Mouse (Mus musculus) neural tube, embryonic 14.5 days (tissue): ENCODE measurements around the gene Wdr73. TPM values are rescaled to one million over a fixed set of nuclear protein-coding genes. Genes with fewer than 3 reads are reported as not detected.
A peak's percentile ranks its signal among the peaks of the same experiment; 100 is the strongest.

Experiments
- ATAC-seq: fragments of 200-750 bp; cut with Nextera tagmentation; 2 replicates; pipeline ENCODE4 v1.8.0; 2017; ENCODE audit warnings: low read depth, mild to moderate bottlenecking, moderate TSS enrichment, moderate library complexity
- H3K27ac ChIP-seq: fragments of 300-500 bp; sonication (generic); 2 replicates; pipeline ENCODE4 v1.5.1; 2014; ENCODE audit warnings: low read depth, mild to moderate bottlenecking, control low read depth, low read length, moderate library complexity, mixed read lengths
- H3K27me3 ChIP-seq: fragments of 300-500 bp; sonication (generic); 2 replicates; pipeline ENCODE4 v1.6.1; 2014; ENCODE audit warnings: low read length; ENCODE audit not compliant: control insufficient read depth, insufficient read depth
- H3K36me3 ChIP-seq: fragments of 300-500 bp; sonication (generic); 2 replicates; pipeline ENCODE4 v1.6.1; 2014; ENCODE audit warnings: low read length, mixed read lengths; ENCODE audit not compliant: control insufficient read depth, insufficient read depth
- H3K4me1 ChIP-seq: fragments of 300-500 bp; sonication (generic); 2 replicates; pipeline ENCODE4 v1.6.1; 2014; ENCODE audit warnings: low read length; ENCODE audit not compliant: control insufficient read depth, insufficient read depth
- H3K4me2 ChIP-seq: fragments of 300-500 bp; sonication (generic); 2 replicates; pipeline ENCODE4 v1.6.1; 2014; ENCODE audit warnings: mild to moderate bottlenecking, low read depth, low read length, control low read depth
- H3K4me3 ChIP-seq: fragments of 300-500 bp; sonication (generic); 2 replicates; pipeline ENCODE4 v1.5.1; 2014; ENCODE audit warnings: low read depth, low read length, control low read depth, mixed read lengths
- H3K9ac ChIP-seq: fragments of 300-500 bp; sonication (generic); replicated peaks from 2 replicates; pipeline ENCODE4 v1.6.1; 2014; ENCODE audit warnings: low read depth, mild to moderate bottlenecking, control low read depth, low read length, mixed read lengths
- H3K9me3 ChIP-seq: fragments of 300-500 bp; sonication (generic); 2 replicates; pipeline ENCODE4 v1.6.1; 2016; ENCODE audit warnings: low read length; ENCODE audit not compliant: control insufficient read depth
- WGBS: fragments of 180-500 bp; shearing (Covaris S2); extraction: QIAGEN DNeasy Blood & Tissue Kit; methylation state at CpG from one replicate; pipeline ENCODE4 v1.1.7; 2014; 5-methylcytosine and 5-hydroxymethylcytosine counted together
- polyA plus RNA-seq: library from polyadenylated mRNA; unstranded; fragments of >200 nt; fragmentation: Nextera tagmentation; extraction: Ambion mirVana; gene quantifications from 2 replicates; pipeline ENCODE4 v1.2.1, GENCODE M21; 2014

Gene Wdr73
- polyA plus RNA-seq, 1 experiment from 2014 or later: 32.1 TPM

DNA sequence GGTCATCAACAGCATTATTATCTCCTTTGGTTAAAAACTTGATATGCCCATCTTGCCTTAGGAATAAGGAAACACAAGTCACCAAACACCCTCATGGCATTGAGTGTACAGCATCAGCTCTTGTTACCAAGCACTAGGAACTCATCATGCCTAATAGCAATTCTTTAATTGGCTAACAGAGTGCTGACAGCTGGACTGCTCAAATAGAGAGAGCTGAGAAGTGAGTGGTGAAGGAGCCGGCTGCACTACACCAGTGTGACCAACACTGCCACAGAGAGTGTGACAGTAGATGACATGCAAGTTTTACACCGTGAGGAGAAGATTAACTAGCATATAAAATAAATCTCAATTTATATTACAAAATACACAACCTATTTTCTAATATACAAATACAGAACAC, 22.1 kb upstream of the Wdr73 start:
- H3K4me3 ChIP-seq: no peak overlapping the region
- H3K9me3 ChIP-seq: no peaks in the 10 kb centered on the region
- H3K27ac ChIP-seq: no peak overlapping the region
- no peak overlapping the region for H3K9ac ChIP-seq
- no peak overlapping the region for H3K4me2 ChIP-seq
- H3K4me1 ChIP-seq: no peaks in the 10 kb centered on the region
- 92% methylated on average over 2 of the region's 2 CpGs for WGBS
- H3K36me3 ChIP-seq: peaks cover 23% of the 10 kb centered on the region
- H3K27me3 ChIP-seq: no peaks in the 10 kb centered on the region
- ATAC-seq: no peak

GRCm38 (mm10) chr7:80919647-80920008, 18.6 kb upstream of the Wdr73 start:
- 89% methylated on average over 5 of the region's 5 CpGs for WGBS
- Histone ChIP-seq H3K9ac (no peak overlapping the region), H3K4me1 (no peaks in the 10 kb centered on the region), H3K9me3 (no peaks in the 10 kb centered on the region), H3K27me3 (no peaks in the 10 kb centered on the region), H3K27ac (no peak overlapping the region), H3K4me2 (no peak overlapping the region), H3K36me3 (peaks cover 14% of the 10 kb centered on the region), H3K4me3 (no peak overlapping the region)
- no peak for ATAC-seq

- ATAC-seq: no peak
- Histone ChIP-seq H3K36me3 (peaks cover 17% of the 10 kb centered on the region), H3K4me1 (no peaks in the 10 kb centered on the region), H3K9ac (no peak overlapping the region), H3K27ac (no peak overlapping the region), H3K4me2 (no peak overlapping the region), H3K27me3 (no peaks in the 10 kb centered on the region), H3K9me3 (no peaks in the 10 kb centered on the region), H3K4me3 (no peak overlapping the region)
- 90% methylated on average over 8 of the region's 8 CpGs for WGBS
Measured at GRCm38 (mm10) chr7:80918982-80919646, 18.0 kb upstream of the Wdr73 start.

DNA sequence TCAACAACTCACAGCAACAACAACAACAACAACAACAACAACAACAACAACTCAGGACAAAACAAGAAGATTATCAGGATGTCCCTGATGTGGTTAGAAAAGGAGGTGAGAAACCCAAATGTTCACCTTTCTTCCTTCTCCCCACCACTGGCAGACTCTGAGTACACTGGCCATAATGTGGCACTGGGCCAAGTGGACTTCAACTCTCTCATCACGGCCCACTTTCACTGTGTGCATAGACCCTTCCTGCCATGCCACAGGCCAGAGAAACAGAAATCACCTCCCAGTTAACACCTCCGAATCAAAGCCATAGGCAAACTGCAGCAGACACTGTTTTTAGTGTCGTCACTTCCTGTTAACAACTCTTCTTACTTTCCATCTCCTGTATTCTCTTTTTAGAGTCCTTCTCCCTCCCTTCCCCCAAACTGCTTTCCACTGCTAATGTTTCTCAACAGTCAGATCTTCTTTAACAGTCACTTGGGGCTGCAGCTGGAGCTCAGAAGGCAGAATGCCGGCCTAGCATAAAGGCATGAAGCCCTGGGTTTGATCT, 16.9 kb upstream of the Wdr73 start:
- H3K27me3 ChIP-seq: no peaks in the 10 kb centered on the region
- peaks cover 20% of the 10 kb centered on the region for H3K36me3 ChIP-seq
- H3K9ac ChIP-seq: no peak overlapping the region
- no peaks in the 10 kb centered on the region for H3K9me3 ChIP-seq
- WGBS: 92% methylated on average over 4 of the region's 4 CpGs
- H3K4me2 ChIP-seq: no peak overlapping the region
- H3K4me1 ChIP-seq: no peaks in the 10 kb centered on the region
- no peak for ATAC-seq
- H3K27ac ChIP-seq: no peak overlapping the region
- H3K4me3 ChIP-seq: no peak overlapping the region

- H3K4me3 ChIP-seq: no peak overlapping the region
- WGBS: 89% methylated on average over 8 of the region's 8 CpGs
- H3K36me3 ChIP-seq: peaks cover 31% of the 10 kb centered on the region
- ATAC-seq: no peak
- no peak overlapping the region for H3K9ac ChIP-seq
- no peak overlapping the region for H3K27ac ChIP-seq
- H3K4me2 ChIP-seq: no peak overlapping the region
- H3K27me3 ChIP-seq: no peaks in the 10 kb centered on the region
- no peaks in the 10 kb centered on the region for H3K4me1 ChIP-seq
- H3K9me3 ChIP-seq: no peaks in the 10 kb centered on the region
Measured at GRCm38 (mm10) chr7:80912496-80912895, 11.4 kb upstream of the Wdr73 start.

DNA sequence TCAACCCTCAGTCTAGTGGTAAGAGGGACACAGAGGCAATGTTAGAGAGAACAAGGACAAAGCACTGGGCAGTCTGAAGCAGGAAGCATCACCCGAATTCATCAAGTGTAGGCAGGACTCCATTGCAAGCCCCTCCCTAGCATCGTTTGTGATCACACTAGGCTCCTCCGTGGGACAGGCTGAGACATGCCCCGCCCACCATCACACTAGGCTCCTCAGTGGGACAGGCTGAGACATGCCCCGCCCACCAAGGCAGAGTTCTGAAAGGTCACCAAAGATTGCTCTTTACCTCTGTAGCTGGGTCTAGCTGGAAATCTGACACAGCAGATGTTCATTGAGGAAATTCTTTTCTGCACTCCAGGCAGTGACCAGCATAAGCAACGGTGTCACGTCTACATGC, 10.0 kb upstream of the Wdr73 start:
- Histone ChIP-seq H3K36me3 (peaks cover 41% of the 10 kb centered on the region), H3K27ac (no peak overlapping the region), H3K4me2 (no peak overlapping the region), H3K9ac (no peak overlapping the region), H3K4me1 (no peaks in the 10 kb centered on the region), H3K4me3 (no peak overlapping the region), H3K9me3 (no peaks in the 10 kb centered on the region), H3K27me3 (no peaks in the 10 kb centered on the region)
- 82% methylated on average over 7 of the region's 7 CpGs for WGBS
- no peak for ATAC-seq

DNA sequence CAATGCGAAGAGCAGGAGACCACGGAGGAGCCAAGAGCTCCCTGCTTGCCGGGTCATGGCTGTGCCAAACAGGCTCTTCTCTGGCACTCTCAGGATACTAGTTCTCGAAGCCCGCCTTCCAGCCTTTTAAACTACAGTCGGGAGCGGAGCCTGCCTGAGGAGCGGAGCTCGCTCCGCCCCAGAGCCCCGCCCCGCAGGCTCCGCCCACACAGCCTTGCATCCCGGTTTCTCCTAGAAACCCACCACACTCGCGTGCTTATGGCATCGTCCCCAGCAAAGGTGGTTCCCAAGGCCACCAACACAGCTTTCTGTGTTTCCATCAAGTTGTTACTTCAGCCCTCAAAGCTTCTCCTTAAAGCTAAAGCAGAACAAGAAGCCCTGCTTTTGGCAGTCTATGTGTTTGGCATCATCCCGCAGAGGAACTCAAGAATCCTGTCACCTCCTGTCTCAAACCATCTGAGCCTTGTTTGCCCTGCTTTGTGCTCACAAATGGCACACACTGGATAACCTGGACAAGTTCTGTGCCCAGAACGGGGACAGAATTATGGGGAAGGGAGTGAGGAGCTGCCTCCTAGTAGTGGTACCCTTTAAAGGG, 3.9 kb upstream of the Wdr73 start, which contains the start of gene Nmb:
Gene Nmb (minus strand): TSS at position 156 of the 595 bp plus-strand sequence.
- peaks cover 22% of the 10 kb centered on the region for H3K4me1 ChIP-seq
- 3% methylated on average over 19 of the region's 19 CpGs for WGBS
- peak within 1 kb of the TSS; percentile 37 for H3K9ac ChIP-seq
- H3K27me3 ChIP-seq: no peaks in the 10 kb centered on the region
- peak; percentile 62 for ATAC-seq
- peak within 1 kb of the TSS; percentile 32 for H3K4me3 ChIP-seq
- H3K36me3 ChIP-seq: peaks cover 12% of the 10 kb centered on the region
- H3K27ac ChIP-seq: no peak within 1 kb of the TSS
- H3K4me2 ChIP-seq: peak within 1 kb of the TSS; percentile 79
- no peaks in the 10 kb centered on the region for H3K9me3 ChIP-seq

DNA sequence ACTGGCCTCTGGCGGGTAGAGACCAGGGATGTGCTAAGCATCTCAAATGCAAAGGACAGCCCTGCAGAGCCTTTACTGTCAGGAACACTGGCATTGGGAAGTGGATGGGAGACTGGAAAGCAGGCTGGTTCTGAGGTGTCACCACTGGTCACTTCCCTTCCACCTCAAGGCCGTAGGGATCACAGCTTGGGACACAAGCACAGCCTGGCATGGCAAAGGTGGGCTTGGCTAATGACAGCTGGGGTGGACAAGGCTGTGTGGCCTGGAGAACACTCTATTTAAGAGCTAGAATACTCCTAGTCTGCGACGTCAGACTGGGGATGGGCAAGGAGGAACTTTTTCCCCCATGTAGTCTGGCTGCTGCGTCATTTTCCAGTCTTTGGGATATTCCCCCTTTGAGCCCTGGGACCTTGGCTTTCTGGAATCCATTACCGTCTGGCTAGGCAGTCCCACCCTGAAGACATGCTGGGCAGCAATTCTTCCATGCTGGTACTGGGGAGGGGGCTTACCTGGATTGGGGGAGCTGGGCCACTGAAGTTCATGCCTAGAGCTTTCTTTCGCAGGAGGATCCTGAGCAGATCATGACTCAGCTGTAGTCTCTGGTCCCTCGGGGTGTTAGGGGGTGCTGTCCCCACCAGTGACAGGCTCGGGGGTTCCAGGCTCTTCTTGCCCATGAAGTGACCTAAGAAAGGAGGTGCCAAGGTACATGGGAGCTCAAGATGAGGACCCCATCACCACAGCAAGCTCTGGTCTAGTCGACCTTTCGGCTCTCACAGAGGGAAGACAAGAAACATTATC, 2.8 kb upstream of the Wdr73 start:
- ATAC-seq: no peak
- WGBS: 94% methylated on average over 11 of the region's 11 CpGs
- Histone ChIP-seq H3K4me3 (no peak overlapping the region), H3K27ac (no peak overlapping the region), H3K9me3 (no peaks in the 10 kb centered on the region), H3K27me3 (no peaks in the 10 kb centered on the region), H3K4me1 (peaks cover 25% of the 10 kb centered on the region), H3K9ac (no peak overlapping the region; the same call in 1 of the 2 replicates), H3K4me2 (peak overlapping the region; percentile 79; the same call in 1 of the 2 replicates), H3K36me3 (peaks cover 10% of the 10 kb centered on the region; the same call in 1 of the 2 replicates)
